8 mouse cellular contexts compared by ENCODE assay signal in genomic region chr3:130729472-130730188, GRCm38 (mm10). TPM values are rescaled to one million over a fixed set of nuclear protein-coding genes. Genes with fewer than 3 reads are reported as not detected.
DNase-seq lines count a peak whose midpoint lies in the region; ATAC-seq lines count a peak whose summit lies in the region.

No protein-coding gene starts in this region.

- ATAC-seq in heart, embryonic 13.5 days (ENCODE audit: extremely low read depth, insufficient number of reproducible peaks, low FRiP score, low TSS enrichment), result peak; percentile 22
- peak; percentile 59 for ATAC-seq in erythroid progenitor cell, adult 5-6 weeks (replicated peaks; ENCODE audit: low FRiP score, poor library complexity, severe bottlenecking)
- ATAC-seq in hindbrain, embryonic 16.5 days, result peak; percentile 75
- ATAC-seq in limb, embryonic 12.5 days (ENCODE audit: insufficient number of reproducible peaks, insufficient read depth, low FRiP score, low TSS enrichment, low read depth), result no peak; the same call in 1 of the 2 replicates
- peak; percentile 79 for ATAC-seq in midbrain, embryonic 11.5 days (ENCODE audit: low FRiP score)
- no peak; the same call in none of the 2 replicates for ATAC-seq in stomach, embryonic 15.5 days (ENCODE audit: insufficient read depth, low FRiP score, low read depth)

- H3K4me3 ChIP-seq in heart, embryonic 13.5 days, result peak overlapping the region; percentile 100
- H3K4me3 ChIP-seq in hindbrain, embryonic 16.5 days (ENCODE audit: low read length), result peak overlapping the region; percentile 99
- H3K4me3 ChIP-seq in limb, embryonic 12.5 days (replicated peaks), result peak overlapping the region; percentile 97
- peak overlapping the region; percentile 96 for H3K4me3 ChIP-seq in midbrain, embryonic 11.5 days (ENCODE audit: low read depth, low read length)
- H3K4me3 ChIP-seq in stomach, embryonic 15.5 days (replicated peaks), result peak overlapping the region; percentile 86

- no peaks in the 10 kb centered on the region; the same call in 1 of the 2 replicates for H3K27me3 ChIP-seq in heart, embryonic 13.5 days (replicated peaks)
- no peaks in the 10 kb centered on the region for H3K27me3 ChIP-seq in hindbrain, embryonic 16.5 days (replicated peaks; ENCODE audit: control insufficient read depth, insufficient read depth, low read length)
- H3K27me3 ChIP-seq in limb, embryonic 12.5 days, result no peaks in the 10 kb centered on the region
- H3K27me3 ChIP-seq in midbrain, embryonic 11.5 days (ENCODE audit: control insufficient read depth, insufficient read depth, low read length), result no peaks in the 10 kb centered on the region
- no peaks in the 10 kb centered on the region for H3K27me3 ChIP-seq in stomach, embryonic 15.5 days (replicated peaks)

- peaks cover 42% of the 10 kb centered on the region for H3K36me3 ChIP-seq in heart, embryonic 13.5 days
- H3K36me3 ChIP-seq in hindbrain, embryonic 16.5 days (ENCODE audit: control insufficient read depth, insufficient read depth, low read length), result peaks cover 23% of the 10 kb centered on the region
- peaks cover 38% of the 10 kb centered on the region for H3K36me3 ChIP-seq in limb, embryonic 12.5 days
- H3K36me3 ChIP-seq in midbrain, embryonic 11.5 days (ENCODE audit: control insufficient read depth, insufficient read depth, low read length), result peaks cover 20% of the 10 kb centered on the region
- peaks cover 30% of the 10 kb centered on the region for H3K36me3 ChIP-seq in stomach, embryonic 15.5 days

- no peak for DNase-seq in heart, adult 18-20 months
- DNase-seq in adrenal gland, adult 2 months, result peak; percentile 48
- peak; percentile 95 for DNase-seq in midbrain, embryonic 11.5 days (ENCODE audit: low spot score, missing footprints)

- H3K27ac ChIP-seq in heart, embryonic 13.5 days (replicated peaks), result peak overlapping the region; percentile 90
- H3K27ac ChIP-seq in hindbrain, embryonic 16.5 days (ENCODE audit: low read depth, low read length), result peak overlapping the region; percentile 78
- H3K27ac ChIP-seq in limb, embryonic 12.5 days, result peak overlapping the region; percentile 94
- H3K27ac ChIP-seq in midbrain, embryonic 11.5 days (ENCODE audit: low read depth, low read length), result peak overlapping the region; percentile 74
- H3K27ac ChIP-seq in stomach, embryonic 15.5 days, result peak overlapping the region; percentile 86

- peak overlapping the region; percentile 99 for H3K9ac ChIP-seq in heart, embryonic 13.5 days
- H3K9ac ChIP-seq in hindbrain, embryonic 16.5 days (ENCODE audit: low read depth, low read length), result peak overlapping the region; percentile 94
- peak overlapping the region; percentile 95 for H3K9ac ChIP-seq in limb, embryonic 12.5 days (replicated peaks)
- H3K9ac ChIP-seq in midbrain, embryonic 11.5 days (ENCODE audit: low read length), result peak overlapping the region; percentile 96
- H3K9ac ChIP-seq in stomach, embryonic 15.5 days, result peak overlapping the region; percentile 85

- under 1% methylated on average over 58 of the region's 58 CpGs for WGBS in heart, embryonic 13.5 days
- WGBS in hindbrain, embryonic 16.5 days, result under 1% methylated on average over 58 of the region's 58 CpGs
- under 1% methylated on average over 58 of the region's 58 CpGs for WGBS in limb, embryonic 12.5 days
- WGBS in midbrain, embryonic 11.5 days, result under 1% methylated on average over 58 of the region's 58 CpGs
- WGBS in stomach, embryonic 15.5 days, result under 1% methylated on average over 58 of the region's 58 CpGs

- H3K4me1 ChIP-seq in heart, embryonic 13.5 days, result peaks cover 29% of the 10 kb centered on the region
- H3K4me1 ChIP-seq in hindbrain, embryonic 16.5 days (ENCODE audit: control insufficient read depth, insufficient read depth, low read depth, low read length), result peaks cover 17% of the 10 kb centered on the region
- peaks cover 16% of the 10 kb centered on the region for H3K4me1 ChIP-seq in limb, embryonic 12.5 days (replicated peaks)
- peaks cover 14% of the 10 kb centered on the region; the same call in 1 of the 2 replicates for H3K4me1 ChIP-seq in midbrain, embryonic 11.5 days (ENCODE audit: control insufficient read depth, insufficient read depth, low read length)
- peaks cover 9% of the 10 kb centered on the region; the same call in 1 of the 2 replicates for H3K4me1 ChIP-seq in stomach, embryonic 15.5 days

- peak overlapping the region; percentile 90 for H3K4me2 ChIP-seq in heart, embryonic 13.5 days
- H3K4me2 ChIP-seq in hindbrain, embryonic 16.5 days (ENCODE audit: low read length), result peak overlapping the region; percentile 81
- peak overlapping the region; percentile 82 for H3K4me2 ChIP-seq in limb, embryonic 12.5 days
- peak overlapping the region; percentile 86 for H3K4me2 ChIP-seq in midbrain, embryonic 11.5 days
- H3K4me2 ChIP-seq in stomach, embryonic 15.5 days, result peak overlapping the region; percentile 67

- no peaks in the 10 kb centered on the region for H3K9me3 ChIP-seq in heart, embryonic 13.5 days
- H3K9me3 ChIP-seq in hindbrain, embryonic 16.5 days (ENCODE audit: control insufficient read depth, low read length), result no peaks in the 10 kb centered on the region
- no peaks in the 10 kb centered on the region for H3K9me3 ChIP-seq in limb, embryonic 12.5 days
- H3K9me3 ChIP-seq in midbrain, embryonic 11.5 days (ENCODE audit: control insufficient read depth, low read length), result no peaks in the 10 kb centered on the region
- no peaks in the 10 kb centered on the region for H3K9me3 ChIP-seq in stomach, embryonic 15.5 days

RNA-seq across cellular contexts. Expression of gene Rpl34, which starts 0.6 kb away (rescaled TPM):
- polyA plus RNA-seq in heart, embryonic 13.5 days (2015; fragmentation: Nextera tagmentation; extraction: Ambion mirVana), result 585 and 628 TPM in 2 replicates
- total RNA-seq in heart, adult 18-20 months (2021), result 100 to 1,000 TPM; 324 to 396 TPM
- 100 to 1,000 TPM; 621 to 725 TPM for total RNA-seq in adrenal gland, adult 2 months (2021)
- 235 and 259 TPM in 2 replicates for polyA plus RNA-seq in adrenal gland, adult 2 months (2012; rRNA removed)
- total RNA-seq in erythroid progenitor cell, adult 5-6 weeks (2015; ENCODE audit: low replicate concordance), result 421 and 458 TPM in 2 replicates
- 604 and 672 TPM in 2 replicates for total RNA-seq in erythroid progenitor cell, adult 5-6 weeks (2017; ENCODE audit: low replicate concordance)
- polyA plus RNA-seq in hindbrain, embryonic 16.5 days (2015; fragmentation: Nextera tagmentation; extraction: Ambion mirVana), result 445 and 448 TPM in 2 replicates
- 845 and 858 TPM in 2 replicates for polyA plus RNA-seq in limb, embryonic 12.5 days (2016; fragmentation: Nextera tagmentation; extraction: Ambion mirVana)
- polyA plus RNA-seq in midbrain, embryonic 11.5 days (2014; fragmentation: Nextera tagmentation; extraction: Ambion mirVana), result 646 and 740 TPM in 2 replicates
- 843 and 874 TPM in 2 replicates for polyA plus RNA-seq in stomach, embryonic 15.5 days (2015; fragmentation: Nextera tagmentation; extraction: Ambion mirVana)

RNA-seq across cellular contexts. Expression of gene Ostc, which starts 20.4 kb away (rescaled TPM):
- polyA plus RNA-seq in heart, embryonic 13.5 days (2015; fragmentation: Nextera tagmentation; extraction: Ambion mirVana), result 242 and 272 TPM in 2 replicates
- 10 to 100 TPM; 46.2 to 50.8 TPM for total RNA-seq in heart, adult 18-20 months (2021)
- total RNA-seq in adrenal gland, adult 2 months (2021), result 100 to 1,000 TPM in 1 of 2 experiments, 10 to 100 TPM in 1; 85.9 to 121 TPM
- 12.9 and 13.3 TPM in 2 replicates for polyA plus RNA-seq in adrenal gland, adult 2 months (2012; rRNA removed)
- total RNA-seq in erythroid progenitor cell, adult 5-6 weeks (2015; ENCODE audit: low replicate concordance), result 50.3 and 78.2 TPM in 2 replicates
- total RNA-seq in erythroid progenitor cell, adult 5-6 weeks (2017; ENCODE audit: low replicate concordance), result 27.6 and 35.3 TPM in 2 replicates
- polyA plus RNA-seq in hindbrain, embryonic 16.5 days (2015; fragmentation: Nextera tagmentation; extraction: Ambion mirVana), result 202 and 205 TPM in 2 replicates
- polyA plus RNA-seq in limb, embryonic 12.5 days (2016; fragmentation: Nextera tagmentation; extraction: Ambion mirVana), result 358 and 373 TPM in 2 replicates
- 323 and 331 TPM in 2 replicates for polyA plus RNA-seq in midbrain, embryonic 11.5 days (2014; fragmentation: Nextera tagmentation; extraction: Ambion mirVana)
- 423 and 433 TPM in 2 replicates for polyA plus RNA-seq in stomach, embryonic 15.5 days (2015; fragmentation: Nextera tagmentation; extraction: Ambion mirVana)

Comparison
In these comparisons a context has a peak if more than half of its experiments do, and no peak if none do; other contexts are left out.
1. ATAC-seq: peak in heart, embryonic 13.5 days (single experiment), erythroid progenitor cell, adult 5-6 weeks (single experiment), hindbrain, embryonic 16.5 days (single experiment) and midbrain, embryonic 11.5 days (single experiment); none in limb, embryonic 12.5 days (single experiment) and stomach, embryonic 15.5 days (single experiment).
2. DNase-seq: peak in adrenal gland, adult 2 months (single experiment) and midbrain, embryonic 11.5 days (single experiment); none in heart, adult 18-20 months (0 of 2).
3. RNA of gene Ostc, which starts 20.4 kb away (polyA plus RNA-seq): 423 to 433 TPM in stomach, embryonic 15.5 days, 358 to 373 TPM in limb, embryonic 12.5 days, 323 to 331 TPM in midbrain, embryonic 11.5 days, 242 to 272 TPM in heart, embryonic 13.5 days and 202 to 205 TPM in hindbrain, embryonic 16.5 days; 12.9 to 13.3 TPM in adrenal gland, adult 2 months; every median in the first group is over 10 times any median in the second.
4. Peak in every context shown above with its lines, with median percentiles within 50 percentile points of each other: H3K27ac ChIP-seq, H3K4me2 ChIP-seq, H3K4me3 ChIP-seq and H3K9ac ChIP-seq.